Mouse (Mus musculus) megakaryocyte, embryonic 14.5 days (primary cell): ENCODE measurements around the gene Dnajc14.

ENCODE experiments used
- FLI1 ChIP-seq: IDR thresholded peaks from 2 replicates; pipeline ENCODE4 v1.6.1; 2012; ENCODE audit warnings: low read length, inconsistent platforms, mixed read lengths
- GATA1 ChIP-seq: IDR thresholded peaks from 3 replicates; pipeline ENCODE4 v1.6.1; 2012; ENCODE audit warnings: mixed read lengths, low read length, inconsistent platforms, borderline replicate concordance

- no peak for TF ChIP-seq GATA1
- no peak for TF ChIP-seq FLI1
Observed at GRCm38 (mm10) chr10:128866518-128866917, 62.7 kb downstream of the Dnajc14 start.
